Mouse (Mus musculus) midbrain, postnatal 0 days (tissue): Measurements from ENCODE around the gene Abcf3. TPM values are rescaled to one million over a fixed set of nuclear protein-coding genes. Genes with fewer than 3 reads are reported as not detected.
A peak's percentile ranks its signal among the peaks of the same experiment; 100 is the strongest.

Experiments used
- ATAC-seq: fragments of 200-750 bp; cut with Nextera tagmentation; 2 replicates; pipeline ENCODE4 v1.8.0; 2017; ENCODE audit warnings: moderate number of reproducible peaks, mild to moderate bottlenecking, moderate TSS enrichment, moderate library complexity; ENCODE audit not compliant: low FRiP score
- DNase-seq: peaks from one replicate; pipeline ENCODE4 v3.0.0-alpha.2; 2015; ENCODE audit warnings: low spot score
- H3K27ac ChIP-seq: fragments of 300-500 bp; sonication (generic); 2 replicates; pipeline ENCODE4 v1.5.1; 2014; ENCODE audit warnings: low read depth, mild to moderate bottlenecking, low read length, mixed read lengths
- H3K27me3 ChIP-seq: fragments of 300-500 bp; sonication (generic); 2 replicates; pipeline ENCODE4 v1.6.1; 2014; ENCODE audit warnings: low read length, control low read depth, mixed read lengths; ENCODE audit not compliant: insufficient read depth
- H3K36me3 ChIP-seq: fragments of 300-500 bp; sonication (generic); 2 replicates; pipeline ENCODE4 v1.6.1; 2014; ENCODE audit warnings: low read length, control low read depth, mixed read lengths; ENCODE audit not compliant: insufficient read depth
- H3K4me1 ChIP-seq: fragments of 300-500 bp; sonication (generic); 2 replicates; pipeline ENCODE4 v1.6.1; 2014; ENCODE audit warnings: mild to moderate bottlenecking, control low read depth, antibody characterized with exemption, low read length, mixed read lengths; ENCODE audit not compliant: insufficient read depth
- H3K4me2 ChIP-seq: fragments of 300-500 bp; sonication (generic); 2 replicates; pipeline ENCODE4 v1.6.1; 2014; ENCODE audit warnings: low read depth, mild to moderate bottlenecking, low read length, mixed read lengths; ENCODE audit not compliant: poor library complexity, severe bottlenecking
- H3K4me3 ChIP-seq: fragments of 300-500 bp; sonication (generic); 2 replicates; pipeline ENCODE4 v1.5.1; 2014; ENCODE audit warnings: low read depth, mild to moderate bottlenecking, low read length, moderate library complexity
- H3K9ac ChIP-seq: fragments of 300-500 bp; sonication (generic); replicated peaks from 2 replicates; pipeline ENCODE4 v1.6.1; 2014; ENCODE audit warnings: mild to moderate bottlenecking, low read length, moderate library complexity, mixed read lengths; ENCODE audit not compliant: poor library complexity, severe bottlenecking
- H3K9me3 ChIP-seq: fragments of 300-500 bp; sonication (generic); 2 replicates; pipeline ENCODE4 v1.6.1; 2016; ENCODE audit warnings: low read length, control low read depth
- CTCF ChIP-seq: IDR thresholded peaks from 2 replicates; pipeline ENCODE4 v1.5.1; 2016; ENCODE audit warnings: antibody characterized with exemption, mild to moderate bottlenecking
- WGBS: fragments of 180-500 bp; shearing (Covaris S2); extraction: QIAGEN DNeasy Blood & Tissue Kit; methylation state at CpG from one replicate; pipeline ENCODE4 v1.1.7; 2014; 5-methylcytosine and 5-hydroxymethylcytosine counted together
- polyA plus RNA-seq: library from polyadenylated mRNA; unstranded; fragments of >200 nt; fragmentation: Nextera tagmentation; extraction: Ambion mirVana; gene quantifications from 2 replicates; pipeline ENCODE4 v1.2.1, GENCODE M21; 2015
- total RNA-seq: library from RNA; depleted of rRNA; stranded (reverse); fragments of >200 nt; gene quantifications from 2 replicates; pipeline ENCODE4 v1.2.3, GENCODE M21; 2014

The Abcf3 gene
- total and polyA plus RNA-seq, 2 experiments from 2014 or later, result 65.3 to 73.1 TPM

GRCm38 (mm10) chr16:20537071-20537471 lies 11.3 kb upstream of the Abcf3 start:
- H3K36me3 ChIP-seq, result peaks cover 41% of the 10 kb centered on the region
- H3K27ac ChIP-seq, result peak overlapping the region; percentile 38; the same call in 1 of the 2 replicates
- peak overlapping the region; percentile 95 for H3K4me3 ChIP-seq
- no peak for DNase-seq
- H3K4me1 ChIP-seq, result peaks cover 17% of the 10 kb centered on the region
- H3K4me2 ChIP-seq, result peak overlapping the region; percentile 79
- no peaks in the 10 kb centered on the region for H3K27me3 ChIP-seq
- no peak for ATAC-seq
- TF ChIP-seq CTCF, result no peak
- peak overlapping the region; percentile 51; the same call in 1 of the 2 replicates for H3K9ac ChIP-seq
- H3K9me3 ChIP-seq, result no peaks in the 10 kb centered on the region
- 2% methylated on average over 5 of the region's 5 CpGs for WGBS

GRCm38 (mm10) chr16:20537601-20538320 lies 10.6 kb upstream of the Abcf3 start:
- Histone ChIP-seq H3K9me3 (no peaks in the 10 kb centered on the region), H3K4me2 (peak overlapping the region; percentile 79), H3K36me3 (peaks cover 43% of the 10 kb centered on the region), H3K4me3 (peak overlapping the region; percentile 95; the same call in 1 of the 2 replicates), H3K4me1 (peaks cover 17% of the 10 kb centered on the region), H3K9ac (peak overlapping the region; percentile 51), H3K27me3 (no peaks in the 10 kb centered on the region), H3K27ac (no peak overlapping the region)
- no peak for ATAC-seq
- no peak for DNase-seq
- no peak for TF ChIP-seq CTCF
- 18% methylated on average over 6 of the region's 6 CpGs for WGBS

DNA sequence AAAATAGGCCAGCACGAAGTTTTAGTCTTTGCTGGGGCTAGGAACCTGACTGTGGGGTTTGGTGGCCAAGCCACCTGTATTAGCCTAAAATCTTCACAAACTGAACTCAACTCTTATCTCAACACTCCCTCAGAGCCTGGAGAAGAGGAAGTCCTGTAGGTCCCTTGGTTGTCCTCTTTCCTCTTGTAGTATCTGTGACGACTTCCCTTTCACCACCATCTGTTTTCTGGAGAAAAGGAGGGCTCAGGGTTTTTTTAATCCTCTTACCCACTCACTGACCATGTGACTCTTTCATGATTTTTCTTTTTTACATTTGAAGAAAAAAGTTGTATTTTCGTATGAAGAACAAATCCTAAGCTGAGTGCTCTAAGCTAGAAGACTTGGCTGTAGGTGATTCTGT lies 8.7 kb upstream of the Abcf3 start:
- no peak for DNase-seq
- Histone ChIP-seq H3K4me3 (no peak overlapping the region), H3K9me3 (no peaks in the 10 kb centered on the region), H3K36me3 (peaks cover 47% of the 10 kb centered on the region), H3K9ac (no peak overlapping the region), H3K27me3 (no peaks in the 10 kb centered on the region), H3K4me2 (no peak overlapping the region), H3K27ac (no peak overlapping the region), H3K4me1 (peaks cover 17% of the 10 kb centered on the region)
- TF ChIP-seq CTCF, result no peak
- ATAC-seq, result no peak
- 71% methylated on average over 3 of the region's 3 CpGs for WGBS

DNA sequence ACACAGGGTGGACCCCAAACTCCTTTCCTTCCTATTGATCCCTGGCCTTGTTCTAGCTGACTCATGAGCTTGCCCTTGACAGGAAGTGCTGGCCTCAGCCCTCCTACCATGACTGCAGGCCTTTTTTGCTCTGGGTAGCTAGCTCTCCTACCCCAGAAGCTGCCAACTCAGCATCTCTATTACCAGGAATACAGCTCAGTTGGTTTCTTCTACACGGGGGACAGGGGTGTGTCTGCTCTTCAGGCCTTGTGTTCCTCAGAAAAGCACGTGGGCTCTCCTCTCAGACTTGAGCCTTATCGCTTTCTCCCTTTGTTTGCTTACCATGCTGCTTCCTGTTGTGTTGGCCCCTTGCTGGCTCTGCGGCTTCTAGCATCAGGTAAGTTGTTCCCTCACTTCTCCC lies 7.9 kb upstream of the Abcf3 start:
- Histone ChIP-seq H3K4me1 (peaks cover 17% of the 10 kb centered on the region), H3K27me3 (no peaks in the 10 kb centered on the region), H3K4me3 (no peak overlapping the region), H3K36me3 (peaks cover 53% of the 10 kb centered on the region), H3K9ac (no peak overlapping the region), H3K9me3 (no peaks in the 10 kb centered on the region), H3K27ac (no peak overlapping the region), H3K4me2 (no peak overlapping the region)
- 87% methylated on average over 4 of the region's 4 CpGs for WGBS
- DNase-seq (no peak), ATAC-seq (no peak)
- no peak for TF ChIP-seq CTCF

GRCm38 (mm10) chr16:20545696-20546095 lies 2.7 kb upstream of the Abcf3 start:
- Histone ChIP-seq H3K9me3 (no peaks in the 10 kb centered on the region), H3K4me1 (peaks cover 4% of the 10 kb centered on the region), H3K27ac (no peak overlapping the region), H3K4me2 (no peak overlapping the region), H3K9ac (no peak overlapping the region), H3K27me3 (no peaks in the 10 kb centered on the region), H3K4me3 (no peak overlapping the region), H3K36me3 (peaks cover 46% of the 10 kb centered on the region)
- ATAC-seq (no peak), DNase-seq (no peak)
- no peak for TF ChIP-seq CTCF
- WGBS, result 92% methylated on average over 10 of the region's 10 CpGs

GRCm38 (mm10) chr16:20547423-20547822 lies 954 bp upstream of the Abcf3 start:
- TF ChIP-seq CTCF, result no peak
- Histone ChIP-seq H3K4me1 (peaks cover 4% of the 10 kb centered on the region), H3K36me3 (peaks cover 45% of the 10 kb centered on the region), H3K4me3 (peak overlapping the region; percentile 72; the same call in 1 of the 2 replicates), H3K27ac (no peak overlapping the region), H3K9ac (no peak overlapping the region), H3K9me3 (no peaks in the 10 kb centered on the region), H3K27me3 (no peaks in the 10 kb centered on the region), H3K4me2 (peak overlapping the region; percentile 68; the same call in 1 of the 2 replicates)
- 53% methylated on average over 5 of the region's 5 CpGs for WGBS
- no peak for DNase-seq
- ATAC-seq, result no peak
